Mouse (Mus musculus) testis, postnatal 10 days (tissue): ENCODE results near the gene Sh2b3.

ENCODE experiments used
- DNase-seq: peaks from one replicate; pipeline ENCODE4 v3.0.0; 2021; ENCODE audit warnings: low spot score

Gene Sh2b3

DNA sequence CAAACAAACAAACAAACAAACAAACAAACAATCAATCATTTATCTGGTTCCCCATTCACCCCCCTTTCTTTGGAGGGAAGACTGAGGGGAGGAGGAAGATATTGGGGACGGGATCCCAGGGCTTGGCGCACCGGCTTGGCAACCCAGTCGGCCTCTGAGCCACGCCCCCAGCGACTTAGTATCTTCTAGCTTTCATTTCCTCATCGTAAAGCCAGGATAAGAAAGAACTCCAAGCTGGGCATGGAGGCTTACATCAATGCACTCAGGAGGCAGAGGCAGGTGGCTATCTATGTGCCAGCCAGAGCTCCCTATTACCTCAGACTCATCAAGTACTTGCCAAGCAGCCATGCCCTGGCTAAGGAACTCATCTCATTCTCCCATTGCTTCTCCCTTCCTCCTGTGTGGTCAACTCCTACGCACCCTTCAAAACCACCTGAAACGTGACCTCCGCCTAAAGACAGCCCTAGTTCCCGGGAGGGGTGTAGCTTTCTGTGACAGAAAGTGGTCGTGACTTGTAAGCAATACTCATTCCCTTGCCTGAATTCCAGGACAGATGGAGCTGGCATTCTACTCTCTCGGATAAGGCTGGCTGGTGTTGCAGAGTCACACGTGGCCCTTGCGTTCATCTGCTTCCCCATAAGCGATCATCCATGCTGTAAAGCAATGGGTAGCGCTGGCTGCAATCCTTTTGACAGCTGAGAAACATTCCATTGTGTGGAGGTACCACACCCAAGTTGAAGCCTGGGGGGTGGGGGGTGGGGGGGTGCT, 5.9 kb upstream of the Sh2b3 start:
- DNase-seq = no peak

DNA sequence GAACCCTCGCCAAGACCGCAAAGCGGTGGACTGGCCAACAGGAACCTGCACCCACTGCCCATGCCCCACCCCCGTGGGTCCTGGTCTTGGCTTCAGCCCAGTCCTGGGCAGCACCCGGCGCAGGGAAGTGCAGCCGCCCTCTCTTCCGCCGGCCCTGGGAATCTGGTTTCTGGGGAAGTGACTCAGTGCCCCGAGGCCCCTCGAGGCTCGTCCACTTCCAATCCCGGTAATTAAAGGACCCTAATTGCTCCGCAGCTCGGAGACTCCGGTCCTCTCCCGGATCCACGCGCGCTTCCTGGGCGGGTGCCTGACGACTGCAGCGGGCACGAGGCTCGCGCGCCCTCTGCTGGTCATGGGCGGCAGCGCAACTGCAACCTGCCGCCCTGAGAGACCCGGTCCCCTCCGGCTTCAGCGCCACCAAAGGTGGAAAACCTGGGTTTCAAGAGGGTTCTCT, 5.2 kb upstream of the Sh2b3 start:
- peak; percentile 92 for DNase-seq

GRCm38 (mm10) chr5:121841973-121842372, 4.5 kb upstream of the Sh2b3 start:
- DNase-seq = no peak

DNA sequence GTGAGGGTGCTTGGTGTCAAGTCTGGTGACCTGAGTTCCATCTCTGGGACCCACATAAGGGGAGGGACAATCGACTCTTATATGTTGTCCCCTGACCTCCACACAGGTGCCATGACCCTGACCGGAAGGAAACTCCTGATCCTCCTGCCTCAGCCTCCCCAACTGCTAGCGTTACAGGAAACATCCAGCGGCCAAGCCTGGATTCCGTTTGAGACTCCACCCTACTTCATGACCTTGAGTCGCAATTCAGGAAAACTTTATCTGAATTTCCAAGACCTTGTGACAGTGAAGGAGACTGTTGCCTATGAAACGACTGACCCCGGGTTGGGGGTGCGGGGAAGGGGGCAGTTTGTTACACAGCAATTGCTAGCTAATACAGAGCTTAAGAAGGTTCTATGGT, 4.1 kb upstream of the Sh2b3 start:
- DNase-seq = no peak

DNA sequence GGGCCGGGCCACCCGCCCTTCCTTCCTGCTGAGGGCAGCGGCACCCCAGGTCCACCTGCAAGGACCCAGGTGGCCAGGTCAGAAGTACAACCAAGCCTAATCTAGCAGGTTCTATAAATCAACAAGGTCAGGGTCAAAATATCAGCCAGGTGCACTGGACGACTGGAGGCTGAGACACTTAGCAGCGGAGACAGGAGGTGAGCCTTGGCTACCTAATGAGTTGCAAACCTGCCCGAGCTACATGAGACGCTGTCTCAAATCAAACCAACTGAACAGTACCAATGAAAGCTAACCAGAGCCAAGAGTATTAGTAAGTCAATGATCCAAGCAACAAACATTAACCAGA, 1.7 kb upstream of the Sh2b3 start:
- no peak for DNase-seq

DNA sequence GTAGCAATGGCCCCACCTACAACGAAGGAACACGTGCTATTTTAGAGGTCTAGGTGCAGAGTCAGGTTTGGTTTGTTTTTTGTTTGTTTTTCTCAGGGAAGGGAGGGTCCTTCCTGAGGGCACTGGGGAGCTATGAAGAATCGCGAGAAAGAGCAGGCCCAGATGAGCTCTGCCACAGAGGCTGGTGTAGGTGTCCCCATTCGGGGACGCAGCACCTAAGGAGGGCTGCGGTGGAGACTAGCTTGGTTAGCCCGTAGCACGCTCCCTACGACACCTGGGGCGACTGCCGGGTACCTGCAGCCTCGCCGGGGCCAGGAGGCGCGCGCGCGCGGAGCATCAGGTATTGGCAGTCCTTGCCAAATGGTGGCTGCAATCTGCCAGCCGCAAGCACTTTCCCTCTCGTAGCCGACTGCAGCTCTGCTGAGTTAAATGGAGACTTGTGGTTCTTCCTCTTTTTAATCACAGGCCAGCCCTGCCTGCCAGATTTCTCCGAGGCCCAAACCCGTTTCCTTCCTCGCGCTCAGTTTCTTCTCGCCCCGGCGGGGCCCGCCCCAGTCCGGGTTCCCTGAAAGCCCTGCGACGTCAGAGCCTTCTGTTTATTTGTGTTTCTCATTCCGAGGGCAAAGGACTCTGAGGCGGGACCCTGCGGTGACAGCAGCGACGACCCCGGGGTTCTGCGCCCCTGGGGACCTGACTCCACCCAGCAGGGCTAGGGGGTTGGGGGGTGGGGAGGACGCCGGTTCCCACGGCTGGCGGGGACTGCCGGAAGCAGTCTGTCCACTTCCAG, 1.1 kb upstream of the Sh2b3 start:
- no peak for DNase-seq

GRCm38 (mm10) chr5:121836692-121837415, 592 bp downstream of the Sh2b3 start:
- peak; percentile 95 for DNase-seq

- peak; percentile 78 for DNase-seq
Observed at GRCm38 (mm10) chr5:121835949-121836691, 1.3 kb downstream of the Sh2b3 start.

GRCm38 (mm10) chr5:121834991-121835747, 2.3 kb downstream of the Sh2b3 start:
- no peak for DNase-seq

GRCm38 (mm10) chr5:121834241-121834606, 3.2 kb downstream of the Sh2b3 start:
- DNase-seq = no peak

DNA sequence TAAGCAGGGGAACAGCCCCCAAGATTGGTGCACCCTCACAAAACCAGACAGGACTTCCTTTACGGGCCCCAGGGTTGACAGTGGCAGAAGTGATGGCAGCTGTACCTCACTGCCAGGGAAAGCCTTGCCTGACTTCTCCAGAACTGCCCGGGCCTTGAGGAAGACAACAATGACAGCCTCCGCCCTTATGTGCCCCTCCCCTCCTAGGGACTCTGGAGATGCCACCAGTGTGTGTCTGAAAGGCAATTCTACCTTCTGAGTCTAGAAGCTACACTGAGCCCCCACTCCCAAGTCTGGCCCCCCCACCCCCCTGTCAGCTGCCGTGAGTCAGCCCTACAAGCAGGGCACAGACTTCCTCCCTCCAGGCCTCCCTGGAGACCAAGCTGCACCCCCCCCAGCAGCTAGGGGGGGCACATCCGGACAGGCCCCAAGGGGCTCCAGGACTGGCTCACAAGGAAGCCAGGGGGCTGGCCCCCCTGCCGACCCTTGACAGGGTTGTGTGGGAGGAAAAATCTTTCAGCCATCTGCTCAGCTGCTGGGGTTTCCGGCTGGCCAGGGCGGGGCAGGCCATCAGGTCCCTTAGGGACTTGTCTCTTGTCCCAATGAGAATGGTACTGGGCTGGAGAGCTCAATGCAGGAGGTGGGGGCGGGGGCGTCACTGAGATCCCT, 3.7 kb downstream of the Sh2b3 start:
- no peak for DNase-seq

- DNase-seq = no peak
Observed at GRCm38 (mm10) chr5:121833159-121833558, 4.3 kb downstream of the Sh2b3 start.

DNA sequence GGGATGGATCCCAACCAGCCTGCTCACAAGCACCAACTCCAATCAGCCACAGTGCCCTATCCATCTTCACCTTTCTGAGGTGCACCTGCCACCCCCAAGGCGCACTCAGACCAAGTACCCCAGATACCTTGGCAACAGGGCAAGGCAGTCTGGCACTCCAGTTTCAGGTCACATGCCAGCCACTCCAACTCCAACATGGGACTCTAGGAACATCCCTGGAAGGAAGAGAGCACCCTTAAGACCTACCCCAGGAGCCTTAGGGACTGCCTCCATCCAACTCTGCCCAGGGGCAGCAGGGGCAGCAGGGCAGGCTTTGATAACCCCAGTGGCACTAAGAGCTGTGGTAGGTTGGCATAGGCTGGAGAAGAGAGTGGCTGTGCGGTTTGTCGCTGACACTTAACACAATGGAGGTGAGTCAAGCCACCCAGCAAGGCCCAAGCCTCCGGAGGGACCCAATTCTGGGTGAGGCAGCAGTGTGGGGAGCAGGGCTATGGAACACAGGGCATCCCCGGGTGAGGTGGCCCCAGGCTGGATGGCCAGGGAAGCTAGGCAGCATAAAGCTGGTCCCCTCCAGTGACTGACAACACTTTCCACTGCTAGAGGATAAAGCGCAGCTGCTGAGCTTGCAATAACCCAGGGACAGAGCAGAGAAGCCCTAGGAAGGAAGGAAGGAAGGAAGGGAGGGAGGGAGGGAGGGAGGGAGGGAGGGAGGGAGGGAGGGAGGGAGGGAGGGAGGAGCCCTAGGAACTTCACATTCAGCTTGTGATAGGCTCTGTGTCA, 4.9 kb downstream of the Sh2b3 start:
- no peak for DNase-seq

DNA sequence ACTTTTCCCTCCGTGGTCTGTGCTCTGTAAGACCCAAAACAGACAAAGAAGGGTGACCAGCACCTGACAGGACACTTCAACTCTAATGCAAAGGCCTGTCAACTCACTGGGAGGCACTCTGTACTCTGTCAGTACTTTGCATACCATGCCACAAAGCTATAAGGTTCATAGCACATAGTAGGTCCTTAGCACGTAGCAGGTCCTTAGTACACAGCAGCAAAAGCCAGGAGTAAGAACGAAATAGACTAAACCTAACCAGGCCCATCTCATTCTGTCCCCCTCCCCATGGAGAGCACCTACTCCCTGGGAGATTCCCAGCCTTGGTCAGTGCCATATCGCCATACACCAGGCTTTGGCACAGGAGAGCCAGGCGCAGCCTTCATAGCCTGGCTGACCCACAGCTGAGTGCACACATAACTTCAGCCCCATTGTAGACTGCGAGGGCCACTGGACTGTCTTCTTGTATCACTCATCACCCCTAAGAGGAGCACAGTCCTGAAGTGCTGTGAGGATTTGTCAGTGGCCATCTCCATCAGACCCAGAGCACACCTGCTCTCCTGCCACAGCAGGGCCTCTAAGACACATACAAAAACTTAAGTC, 6.3 kb downstream of the Sh2b3 start:
- DNase-seq = no peak

DNA sequence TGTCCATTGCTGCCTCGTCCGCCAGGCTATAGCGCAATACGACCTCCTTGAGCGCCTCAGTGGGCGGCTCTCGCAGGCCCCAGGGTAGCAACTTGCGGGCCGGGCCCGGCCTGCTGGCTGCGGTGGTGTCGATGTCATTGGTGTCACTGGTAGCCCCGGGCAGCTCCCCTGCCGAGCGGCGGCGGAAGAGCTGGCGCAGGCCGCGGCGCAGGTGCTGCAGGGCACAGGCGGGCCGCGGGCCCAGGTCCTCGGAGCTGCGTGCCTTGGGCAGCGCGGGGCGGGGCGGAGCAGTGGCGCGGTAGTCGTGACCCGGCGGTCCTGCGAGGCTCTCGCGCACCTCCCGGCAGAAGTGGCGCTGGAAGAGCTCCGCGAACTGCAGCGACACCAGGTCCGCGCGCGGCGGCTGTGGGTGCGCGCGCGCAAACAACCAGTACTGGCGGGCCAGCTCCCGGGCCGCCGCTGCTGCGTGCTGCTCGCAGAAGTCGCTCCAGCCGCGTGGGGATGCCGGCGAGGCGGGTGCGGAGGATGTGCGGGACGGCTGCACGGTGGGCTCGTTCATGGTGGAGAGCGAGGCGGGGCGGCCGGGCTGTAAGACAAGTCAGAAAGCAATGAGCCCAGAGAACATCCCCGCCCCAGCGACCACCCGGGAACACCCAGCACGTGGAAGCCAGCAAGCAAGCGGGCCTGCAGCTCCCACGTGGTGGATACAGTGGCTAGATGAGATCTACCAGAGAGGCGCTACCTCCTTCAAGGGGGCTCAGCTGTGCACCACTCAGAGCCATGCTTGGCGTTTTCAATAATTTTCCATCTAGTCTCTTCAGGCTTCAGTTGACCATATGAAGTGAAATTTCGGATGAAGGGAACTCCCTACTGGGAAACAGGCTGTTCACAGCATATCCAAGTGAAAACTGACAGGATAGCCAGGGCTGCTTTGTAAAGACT, 8.7 kb downstream of the Sh2b3 start:
- DNase-seq = no peak

GRCm38 (mm10) chr5:121827876-121828275, 9.6 kb downstream of the Sh2b3 start:
- DNase-seq = no peak

DNA sequence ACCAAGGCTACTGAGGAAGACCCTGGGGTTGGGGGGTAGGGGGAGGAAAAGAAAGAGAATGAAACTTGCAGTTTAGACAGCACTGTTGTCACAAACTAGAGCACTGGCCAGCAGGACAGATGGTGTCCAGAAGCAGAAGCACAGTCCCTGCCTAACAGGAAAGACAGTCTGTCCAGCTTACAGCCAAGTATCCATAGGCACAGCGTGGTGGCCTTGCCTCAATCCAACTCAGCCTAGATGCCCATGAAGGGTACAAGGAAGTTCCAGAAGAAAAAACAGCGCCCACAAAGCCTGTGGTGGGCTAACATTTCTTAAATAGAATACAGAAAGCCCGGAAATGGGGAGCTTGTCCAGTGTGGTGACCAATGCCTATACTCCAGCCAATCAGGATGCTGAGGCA, 11.8 kb downstream of the Sh2b3 start:
- DNase-seq = no peak

- DNase-seq = no peak
Observed at GRCm38 (mm10) chr5:121824121-121824520, 13.3 kb downstream of the Sh2b3 start.

- no peak for DNase-seq
Observed at GRCm38 (mm10) chr5:121823668-121824067, 13.8 kb downstream of the Sh2b3 start.
